Mouse (Mus musculus): ENCODE data around the gene Cdc42ep4.

DNA sequence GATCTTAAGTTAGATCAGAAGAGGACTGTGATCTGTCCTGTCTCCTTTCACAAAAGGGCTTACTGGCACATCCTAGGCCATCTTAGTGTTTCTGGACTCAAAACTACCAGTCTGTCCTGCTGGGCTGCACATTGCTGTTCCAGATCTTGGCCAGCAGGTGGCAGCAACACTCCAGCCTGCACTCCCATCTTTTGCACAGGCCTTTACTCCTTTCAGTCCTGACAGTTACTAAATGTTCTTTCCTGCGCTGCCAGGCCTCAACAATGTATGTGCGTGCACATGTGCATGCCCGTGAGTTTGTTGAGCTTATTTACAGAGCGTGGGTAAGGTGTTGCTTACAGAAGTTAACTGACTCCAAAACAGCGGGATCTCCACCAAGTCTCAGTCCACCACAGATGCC lies 47.9 kb downstream of the Cdc42ep4 start:
- TF ChIP-seq CTCF (IDR thresholded peaks at IDR 0.05; ENCODE audit: low read depth, low read length) (peak; percentile 99), GATA1 (IDR thresholded peaks at IDR 0.05; ENCODE audit: borderline replicate concordance, low read length) (no peak), TAL1 (conservative IDR thresholded peaks at IDR 0.05; ENCODE audit: low read depth, low read length) (no peak), POLR2AphosphoS5 (IDR thresholded peaks at IDR 0.05; ENCODE audit: insufficient replicate concordance, low read depth, low read length) (no peak), GATA2 (IDR thresholded peaks at IDR 0.05; ENCODE audit: borderline replicate concordance, low read depth, low read length) (no peak)
